In the genomic region with DNA sequence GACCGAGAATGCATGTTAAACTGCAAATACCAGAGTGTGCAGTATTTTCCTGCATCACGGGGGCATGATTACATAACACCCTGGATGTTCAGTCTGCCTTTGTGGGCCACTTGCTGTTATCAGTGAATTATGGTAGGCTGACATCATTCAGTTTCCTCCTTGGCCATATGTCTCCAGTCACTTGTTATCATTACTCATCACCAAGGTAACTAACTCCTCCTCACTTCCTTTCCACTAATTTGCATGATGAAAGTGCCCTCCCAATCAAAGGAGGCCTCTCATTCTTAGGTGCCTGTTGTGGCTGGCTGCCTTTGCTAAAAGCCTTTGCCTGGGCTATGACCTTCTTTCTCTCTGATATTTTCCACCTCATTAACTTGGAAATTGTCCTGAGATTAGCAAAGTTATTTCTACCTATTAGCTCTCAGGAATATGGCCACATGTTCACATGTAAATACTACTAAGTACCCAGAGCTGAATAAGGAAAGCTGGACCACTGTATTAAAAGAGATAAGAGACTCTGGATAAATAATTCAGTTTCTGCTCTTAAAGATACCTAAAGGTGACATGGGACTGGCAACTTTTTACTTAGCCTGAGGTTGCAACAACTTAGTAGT, we compare ENCODE assay signal across 14 mouse cellular contexts.
A peak's percentile ranks its signal among the peaks of the same experiment; 100 is the strongest.
DNase-seq lines count a peak whose midpoint lies in the region; ATAC-seq and TF ChIP-seq lines count a peak whose summit lies in the region.
"Had no signal": no experiment of that assay in that cellular context is flagged by ENCODE, and none has a peak within 500 bp of the region (broad histone marks: within the 10 kb centered on the region; RNA-seq: fewer than 3 reads in every experiment).

No protein-coding gene starts in this region.

- no peaks in the 10 kb centered on the region for H3K27me3 ChIP-seq in C2C12 (ENCODE audit: control insufficient read depth, insufficient read depth, insufficient read length)
- H3K27me3 ChIP-seq: embryonic facial prominence, embryonic 13.5 days; limb, embryonic 13.5 days had no signal

- peak; percentile 50; the same call in 1 of the 2 replicates for ATAC-seq in frontal cortex, adult (ENCODE audit: low TSS enrichment)
- no peak for ATAC-seq in inflammation-experienced regulatory T-cells, adult 6 months

- H3K79me2 ChIP-seq in C2C12 (ENCODE audit: control insufficient read depth, insufficient read depth), result no peaks in the 10 kb centered on the region

- no peak overlapping the region for H3K4me3 ChIP-seq in C2C12 (ENCODE audit: insufficient read depth, poor library complexity, severe bottlenecking)
- H3K4me3 ChIP-seq: embryonic facial prominence, embryonic 13.5 days; limb, embryonic 13.5 days had no signal

- no peaks in the 10 kb centered on the region for H3K79me3 ChIP-seq in C2C12 (ENCODE audit: low read depth)

- no peak overlapping the region for H3ac ChIP-seq in C2C12 (ENCODE audit: control insufficient read depth, insufficient read length, low read depth)

- no peak for TF ChIP-seq CTCF in C2C12 (IDR thresholded peaks at IDR 0.05; ENCODE audit: control insufficient read depth, insufficient read depth, insufficient read length)

- no peak for DNase-seq in frontal cortex, postnatal 25 days (ENCODE audit: low spot score in 2 of 2)
- DNase-seq in embryo, embryonic 11 days, result peak; percentile 4
- DNase-seq in layer of hippocampus, adult 9-11 months, result peak; percentile 54
- DNase-seq in ovary, postnatal 36 days (ENCODE audit: low spot score), result no peak
- no peak for DNase-seq in spleen, adult 18-20 months
- DNase-seq: gastrocnemius, postnatal 36 days; kidney, adult 2 months; lung, postnatal 4 days; thymus, postnatal 36 days had no signal

- no peaks in the 10 kb centered on the region for H3K36me3 ChIP-seq in C2C12 (ENCODE audit: control insufficient read depth, insufficient read depth)
- H3K36me3 ChIP-seq: embryonic facial prominence, embryonic 13.5 days; limb, embryonic 13.5 days had no signal

TF ChIP-seq in C2C12, 6 proteins besides CTCF, POLR2A, EP300 and RAD21:
- TF ChIP-seq MYOD1 (IDR thresholded peaks at IDR 0.05; ENCODE audit: control insufficient read depth, insufficient read length, low read depth), result no peak
- no peak for TF ChIP-seq USF1 (IDR thresholded peaks at IDR 0.05; ENCODE audit: low read depth)
- TF ChIP-seq MAX (IDR thresholded peaks at IDR 0.05), result no peak
- TF ChIP-seq FOSL1 (IDR thresholded peaks at IDR 0.05; ENCODE audit: insufficient read depth, low read length, poor library complexity, severe bottlenecking), result no peak
- peak; percentile 5 for TF ChIP-seq CEBPB (IDR thresholded peaks at IDR 0.05; ENCODE audit: low read depth)
- TF ChIP-seq MYOG (IDR thresholded peaks at IDR 0.05; ENCODE audit: control insufficient read depth, extremely low read depth, insufficient read length), result no peak

Comparison
In these comparisons a context has a peak if more than half of its experiments do, and no peak if none do; other contexts are left out.
1. DNase-seq: peak in embryo, embryonic 11 days (single experiment) and layer of hippocampus, adult 9-11 months (single experiment); none in frontal cortex, postnatal 25 days (0 of 2), ovary, postnatal 36 days (single experiment) and spleen, adult 18-20 months (0 of 2).